Comparison of ENCODE assay signal across 13 mouse cellular contexts in the genomic region with DNA sequence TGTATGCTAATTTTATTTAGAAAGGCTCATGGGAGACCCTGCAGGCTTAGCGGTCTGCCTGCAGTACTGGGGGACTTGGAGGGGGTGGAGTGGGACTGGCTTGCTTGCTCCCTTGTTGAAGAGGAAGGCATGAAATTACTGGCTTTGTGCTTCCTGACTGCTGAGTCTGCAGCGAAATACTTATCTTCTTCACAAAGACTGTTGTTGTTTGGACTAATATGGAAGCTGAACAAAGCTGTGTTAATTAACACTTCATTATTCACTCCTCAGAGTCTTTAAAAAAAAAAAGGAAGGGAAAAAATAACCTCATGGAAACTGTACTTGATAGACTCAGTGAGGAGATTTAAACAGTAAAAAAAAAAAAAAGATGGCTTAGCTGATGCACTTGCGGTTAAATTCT. TPM values are rescaled to one million over a fixed set of nuclear protein-coding genes. Genes with fewer than 3 reads are reported as not detected.
A peak's percentile ranks its signal among the peaks of the same experiment; 100 is the strongest.
DNase-seq lines count a peak whose midpoint lies in the region; ATAC-seq lines count a peak whose summit lies in the region.
"Had no signal": no experiment of that assay in that cellular context is flagged by ENCODE, and none has a peak within 500 bp of the region (broad histone marks: within the 10 kb centered on the region; RNA-seq: fewer than 3 reads in every experiment).

No protein-coding gene starts in this region.

- 53% methylated on average over 3 of the region's 3 CpGs for WGBS in heart, embryonic 10.5 days
- 36% methylated on average over 3 of the region's 3 CpGs for WGBS in lung, embryonic 16.5 days
- 24% methylated on average over 3 of the region's 3 CpGs for WGBS in hindbrain, embryonic 14.5 days
- 24% methylated on average over 3 of the region's 3 CpGs for WGBS in neural tube, embryonic 14.5 days

- peaks cover 13% of the 10 kb centered on the region for H3K4me1 ChIP-seq in heart, embryonic 10.5 days
- H3K4me1 ChIP-seq in lung, embryonic 16.5 days (replicated peaks; ENCODE audit: control insufficient read depth, insufficient read depth, low read length): peaks cover 31% of the 10 kb centered on the region
- H3K4me1 ChIP-seq in hindbrain, embryonic 14.5 days (replicated peaks; ENCODE audit: control insufficient read depth, insufficient read depth, low read length): peaks cover 20% of the 10 kb centered on the region
- H3K4me1 ChIP-seq in neural tube, embryonic 14.5 days (ENCODE audit: control insufficient read depth, insufficient read depth, low read length): peaks cover 8% of the 10 kb centered on the region; the same call in 1 of the 2 replicates
- H3K4me1 ChIP-seq: liver, embryonic 13.5 days had no signal

- no peak overlapping the region for H3K4me3 ChIP-seq in heart, embryonic 10.5 days
- no peak overlapping the region for H3K4me3 ChIP-seq in lung, embryonic 16.5 days (ENCODE audit: low read length)
- H3K4me3 ChIP-seq in hindbrain, embryonic 14.5 days (replicated peaks; ENCODE audit: low read length): no peak overlapping the region
- H3K4me3 ChIP-seq in neural tube, embryonic 14.5 days (ENCODE audit: low read depth, low read length): no peak overlapping the region
- H3K4me3 ChIP-seq: myocyte had no signal

- no peak for DNase-seq in heart, embryonic 10.5 days (ENCODE audit: low spot score)
- DNase-seq in heart, adult 11 months: no peak
- DNase-seq in lung, postnatal 4 days: no peak
- peak; percentile 57 for DNase-seq in hindbrain, embryonic 14.5 days (ENCODE audit: low spot score)
- DNase-seq in adrenal gland, adult 18-20 months (ENCODE audit: low spot score in 2 of 2): no peak
- no peak for DNase-seq in right cerebral cortex, postnatal 14 days
- DNase-seq: cerebellum, adult 9-11 months; gastrocnemius, postnatal 14 days; liver, embryonic 13.5 days had no signal

- H3K36me3 ChIP-seq in heart, embryonic 10.5 days: no peaks in the 10 kb centered on the region
- no peaks in the 10 kb centered on the region for H3K36me3 ChIP-seq in lung, embryonic 16.5 days (ENCODE audit: control insufficient read depth, insufficient read depth, low read length)
- H3K36me3 ChIP-seq in hindbrain, embryonic 14.5 days (replicated peaks; ENCODE audit: control insufficient read depth, insufficient read depth): no peaks in the 10 kb centered on the region
- no peaks in the 10 kb centered on the region for H3K36me3 ChIP-seq in neural tube, embryonic 14.5 days (ENCODE audit: control insufficient read depth, insufficient read depth, low read length)
- H3K36me3 ChIP-seq: liver, embryonic 13.5 days had no signal

- H3K4me2 ChIP-seq in lung, embryonic 16.5 days (ENCODE audit: low read depth, low read length): peak overlapping the region; percentile 66; the same call in 1 of the 2 replicates
- H3K4me2 ChIP-seq in hindbrain, embryonic 14.5 days (replicated peaks): peak overlapping the region; percentile 62; the same call in 1 of the 2 replicates
- H3K4me2 ChIP-seq in neural tube, embryonic 14.5 days (ENCODE audit: low read depth, low read length): no peak overlapping the region

- no peak overlapping the region for H3K9ac ChIP-seq in lung, embryonic 16.5 days (ENCODE audit: low read length)
- no peak overlapping the region for H3K9ac ChIP-seq in hindbrain, embryonic 14.5 days
- no peak overlapping the region for H3K9ac ChIP-seq in neural tube, embryonic 14.5 days (replicated peaks; ENCODE audit: low read depth, low read length)
- H3K9ac ChIP-seq: liver, embryonic 13.5 days had no signal

- no peaks in the 10 kb centered on the region for H3K27me3 ChIP-seq in heart, embryonic 10.5 days (ENCODE audit: insufficient read depth, poor library complexity, severe bottlenecking)
- H3K27me3 ChIP-seq in lung, embryonic 16.5 days (ENCODE audit: control insufficient read depth, insufficient read depth, low read depth, low read length): no peaks in the 10 kb centered on the region
- H3K27me3 ChIP-seq in hindbrain, embryonic 14.5 days (ENCODE audit: control insufficient read depth, insufficient read depth, low read length): no peaks in the 10 kb centered on the region
- H3K27me3 ChIP-seq in neural tube, embryonic 14.5 days (ENCODE audit: control insufficient read depth, insufficient read depth, low read length): no peaks in the 10 kb centered on the region
- H3K27me3 ChIP-seq: liver, embryonic 13.5 days had no signal

- H3K27ac ChIP-seq in heart, embryonic 10.5 days: peak overlapping the region; percentile 88; the same call in 1 of the 2 replicates
- H3K27ac ChIP-seq in lung, embryonic 16.5 days (ENCODE audit: low read length): no peak overlapping the region; the same call in 1 of the 2 replicates
- H3K27ac ChIP-seq in hindbrain, embryonic 14.5 days: peak overlapping the region; percentile 64
- peak overlapping the region; percentile 7; the same call in 1 of the 2 replicates for H3K27ac ChIP-seq in neural tube, embryonic 14.5 days (ENCODE audit: low read depth, low read length)
- H3K27ac ChIP-seq: liver, embryonic 13.5 days had no signal

- no peak for ATAC-seq in lung, embryonic 16.5 days (ENCODE audit: low read depth)
- peak; percentile 77 for ATAC-seq in hindbrain, embryonic 14.5 days (ENCODE audit: low FRiP score)
- peak; percentile 72; the same call in 1 of the 2 replicates for ATAC-seq in neural tube, embryonic 14.5 days (ENCODE audit: low read depth)

- H3K9me3 ChIP-seq in heart, embryonic 10.5 days: no peaks in the 10 kb centered on the region
- H3K9me3 ChIP-seq in lung, embryonic 16.5 days (ENCODE audit: control insufficient read depth, low read length): no peaks in the 10 kb centered on the region
- H3K9me3 ChIP-seq in hindbrain, embryonic 14.5 days (ENCODE audit: control insufficient read depth, low read length): no peaks in the 10 kb centered on the region
- H3K9me3 ChIP-seq in neural tube, embryonic 14.5 days (ENCODE audit: control insufficient read depth, low read length): no peaks in the 10 kb centered on the region
- H3K9me3 ChIP-seq: liver, embryonic 13.5 days had no signal

RNA-seq across cellular contexts. Expression of a gene that starts 1.1 kb away (rescaled TPM):
- 5.0 and 13.7 TPM in 2 replicates for polyA plus RNA-seq in heart, embryonic 10.5 days (2016; fragmentation: Nextera tagmentation; extraction: Ambion mirVana)
- 11.0 and 11.4 TPM in 2 replicates for polyA plus RNA-seq in lung, embryonic 16.5 days (2015; fragmentation: Nextera tagmentation; extraction: Ambion mirVana)
- polyA plus RNA-seq in hindbrain, embryonic 14.5 days (2014; fragmentation: Nextera tagmentation; extraction: Ambion mirVana): 1.9 and 2.7 TPM in 2 replicates
- 0.84 and 1.3 TPM in 2 replicates for polyA plus RNA-seq in neural tube, embryonic 14.5 days (2014; fragmentation: Nextera tagmentation; extraction: Ambion mirVana)
- total RNA-seq in adrenal gland, adult 18-20 months (2021): 1 to 10 TPM; 5.4 to 5.5 TPM
- polyA plus RNA-seq: C2C12, myocyte had no signal
